Mouse (Mus musculus) lung, embryonic 16.5 days (tissue): Measurements from ENCODE around the gene Gng12. TPM values are rescaled to one million over a fixed set of nuclear protein-coding genes. Genes with fewer than 3 reads are reported as not detected.
"Not testable (repeated sequence)": the region's sequence is repeated elsewhere in the genome, so short reads cannot be mapped to it uniquely, and the experiment has no call there.

Experiments
- ATAC-seq: fragments of 200-750 bp; cut with Nextera tagmentation; 2 replicates; pipeline ENCODE4 v1.8.0; 2017; ENCODE audit warnings: low read depth, mild to moderate bottlenecking, moderate library complexity
- H3K27ac ChIP-seq: fragments of 300-500 bp; sonication (generic); 2 replicates; pipeline ENCODE4 v1.5.1; 2014; ENCODE audit warnings: mild to moderate bottlenecking, control low read depth, low read length
- H3K27me3 ChIP-seq: fragments of 300-500 bp; sonication (generic); 2 replicates; pipeline ENCODE4 v1.6.1; 2014; ENCODE audit warnings: low read depth, low read length, mixed read lengths; ENCODE audit not compliant: control insufficient read depth, insufficient read depth
- H3K36me3 ChIP-seq: fragments of 300-500 bp; sonication (generic); 2 replicates; pipeline ENCODE4 v1.6.1; 2014; ENCODE audit warnings: low read length; ENCODE audit not compliant: control insufficient read depth, insufficient read depth
- H3K4me1 ChIP-seq: fragments of 300-500 bp; sonication (generic); replicated peaks from 2 replicates; pipeline ENCODE4 v1.6.1; 2014; ENCODE audit warnings: low read length, mixed read lengths; ENCODE audit not compliant: control insufficient read depth, insufficient read depth
- H3K4me2 ChIP-seq: fragments of 300-500 bp; sonication (generic); 2 replicates; pipeline ENCODE4 v1.6.1; 2014; ENCODE audit warnings: low read depth, low read length, control low read depth
- H3K4me3 ChIP-seq: fragments of 300-500 bp; sonication (generic); 2 replicates; pipeline ENCODE4 v1.5.1; 2014; ENCODE audit warnings: mild to moderate bottlenecking, low read length, control low read depth
- H3K9ac ChIP-seq: fragments of 300-500 bp; sonication (generic); 2 replicates; pipeline ENCODE4 v1.6.1; 2014; ENCODE audit warnings: low read length, control low read depth
- H3K9me3 ChIP-seq: fragments of 300-500 bp; sonication (generic); 2 replicates; pipeline ENCODE4 v1.6.1; 2016; ENCODE audit warnings: low read length; ENCODE audit not compliant: control insufficient read depth
- WGBS: fragments of 180-500 bp; shearing (Covaris S2); extraction: QIAGEN DNeasy Blood & Tissue Kit; methylation state at CpG from one replicate; pipeline ENCODE4 v1.1.7; 2014; 5-methylcytosine and 5-hydroxymethylcytosine counted together
- polyA plus RNA-seq: library from polyadenylated mRNA; unstranded; fragments of >200 nt; fragmentation: Nextera tagmentation; extraction: Ambion mirVana; gene quantifications from 2 replicates; pipeline ENCODE4 v1.2.1, GENCODE M21; 2015

The Gng12 gene
- polyA plus RNA-seq, 1 experiment from 2014 or later = 96.4 TPM

- Histone ChIP-seq H3K9ac (no peak overlapping the region), H3K4me3 (no peak overlapping the region), H3K36me3 (no peaks in the 10 kb centered on the region), H3K27ac (no peak overlapping the region), H3K27me3 (no peaks in the 10 kb centered on the region), H3K4me2 (no peak overlapping the region), H3K4me1 (peaks cover 9% of the 10 kb centered on the region), H3K9me3 (no peaks in the 10 kb centered on the region)
- WGBS = 25% methylated on average over 2 of the region's 2 CpGs
- ATAC-seq = peak; percentile 70
These were observed 66.4 kb downstream of the Gng12 start for GRCm38 (mm10) chr6:66962582-66963043.

- H3K27me3 ChIP-seq = no peaks in the 10 kb centered on the region
- no peaks in the 10 kb centered on the region for H3K36me3 ChIP-seq
- no peak for ATAC-seq
- H3K4me2 ChIP-seq = no peak overlapping the region
- no peak overlapping the region for H3K9ac ChIP-seq
- no peak overlapping the region for H3K27ac ChIP-seq
- H3K4me1 ChIP-seq = peaks cover 13% of the 10 kb centered on the region
- no peaks in the 10 kb centered on the region for H3K9me3 ChIP-seq
- 88% methylated on average over 1 of the region's 1 CpGs for WGBS
- no peak overlapping the region for H3K4me3 ChIP-seq
These were observed 66.9 kb downstream of the Gng12 start for GRCm38 (mm10) chr6:66963068-66963467.

DNA sequence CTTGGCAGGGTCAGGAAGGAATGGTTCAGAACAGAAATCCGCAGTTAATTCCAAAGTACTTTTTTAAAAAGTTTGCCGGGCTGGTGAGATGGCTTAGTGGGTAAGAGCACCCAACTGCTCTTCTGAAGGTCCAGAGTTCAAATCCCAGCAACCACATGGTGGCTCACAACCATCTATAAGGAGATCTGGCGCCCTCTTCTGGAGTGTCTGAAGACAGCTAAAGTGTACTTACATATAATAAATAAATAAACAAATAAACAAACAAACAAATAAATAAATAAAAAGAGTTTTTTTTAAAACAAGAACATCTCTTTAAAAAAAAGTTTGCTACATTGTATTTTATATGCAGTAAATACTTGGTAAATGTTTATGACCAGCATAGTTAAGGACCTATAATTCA is 67.5 kb downstream of the Gng12 start:
- not testable (repeated sequence) for H3K9ac ChIP-seq, H3K4me2 ChIP-seq, H3K36me3 ChIP-seq, ATAC-seq, H3K27ac ChIP-seq, H3K27me3 ChIP-seq, H3K4me3 ChIP-seq, H3K9me3 ChIP-seq
- peaks cover 13% of the 10 kb centered on the region for H3K4me1 ChIP-seq
- WGBS = 68% methylated on average over 3 of the region's 3 CpGs

- peaks cover 13% of the 10 kb centered on the region for H3K4me1 ChIP-seq
- H3K4me2 ChIP-seq = no peak overlapping the region
- 65% methylated on average over 4 of the region's 4 CpGs for WGBS
- ATAC-seq = peak; percentile 42
- H3K9ac ChIP-seq = no peak overlapping the region
- H3K9me3 ChIP-seq = no peaks in the 10 kb centered on the region
- H3K36me3 ChIP-seq = no peaks in the 10 kb centered on the region
- H3K4me3 ChIP-seq = no peak overlapping the region
- H3K27me3 ChIP-seq = no peaks in the 10 kb centered on the region
- H3K27ac ChIP-seq = no peak overlapping the region
These were observed 68.0 kb downstream of the Gng12 start for GRCm38 (mm10) chr6:66964222-66964621.

DNA sequence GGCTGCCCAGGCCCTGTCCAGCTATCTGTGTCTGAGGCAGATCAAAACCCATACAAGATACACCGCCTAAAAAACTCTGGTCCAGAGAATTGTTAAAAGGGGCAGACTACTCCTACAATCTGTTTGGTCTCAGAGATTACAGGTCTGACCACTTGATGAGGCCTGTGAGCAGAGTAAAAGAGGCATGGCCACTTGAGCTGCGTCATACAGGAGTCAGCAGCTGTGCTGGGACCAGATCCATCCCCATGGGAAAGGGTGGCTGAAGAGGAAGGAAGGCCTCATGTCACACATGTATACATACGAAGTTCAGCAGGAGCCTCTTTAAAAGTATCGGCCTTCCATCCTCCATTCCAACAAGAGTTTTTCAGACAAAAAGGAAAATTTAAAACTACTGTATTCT is 69.0 kb downstream of the Gng12 start:
- Histone ChIP-seq H3K9ac (no peak overlapping the region), H3K4me3 (no peak overlapping the region), H3K9me3 (no peaks in the 10 kb centered on the region), H3K36me3 (no peaks in the 10 kb centered on the region), H3K4me1 (peaks cover 13% of the 10 kb centered on the region), H3K27ac (no peak overlapping the region), H3K4me2 (no peak overlapping the region), H3K27me3 (no peaks in the 10 kb centered on the region)
- ATAC-seq = no peak
- WGBS = 44% methylated on average over 4 of the region's 4 CpGs

DNA sequence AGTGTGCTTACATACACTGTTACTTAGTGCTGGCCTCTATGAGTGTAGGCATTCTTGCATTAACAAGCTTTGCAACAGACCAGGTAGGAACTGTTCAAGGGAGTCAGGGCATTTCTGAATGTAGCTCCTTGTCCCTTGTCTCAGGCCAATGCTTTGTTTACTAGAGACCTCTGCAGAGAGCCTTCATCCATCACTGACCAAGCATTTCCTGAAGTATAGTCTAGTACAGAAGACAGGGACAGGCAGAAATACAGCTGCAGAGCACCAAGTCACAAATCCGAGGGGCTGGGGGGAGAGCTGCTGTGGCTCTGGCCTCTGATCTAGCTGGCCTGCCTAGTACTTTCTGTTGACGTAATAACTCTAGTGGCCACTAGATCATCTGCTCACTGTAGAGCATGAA is 71.6 kb downstream of the Gng12 start:
- peaks cover 14% of the 10 kb centered on the region for H3K4me1 ChIP-seq
- no peaks in the 10 kb centered on the region for H3K9me3 ChIP-seq
- H3K27me3 ChIP-seq = no peaks in the 10 kb centered on the region
- no peak overlapping the region for H3K9ac ChIP-seq
- ATAC-seq = peak; percentile 34; the same call in 1 of the 2 replicates
- H3K4me3 ChIP-seq = no peak overlapping the region
- H3K36me3 ChIP-seq = no peaks in the 10 kb centered on the region
- H3K4me2 ChIP-seq = no peak overlapping the region
- H3K27ac ChIP-seq = no peak overlapping the region
- 28% methylated on average over 2 of the region's 2 CpGs for WGBS

GRCm38 (mm10) chr6:66969446-66969845 is 73.2 kb downstream of the Gng12 start:
- Histone ChIP-seq H3K4me1 (peaks cover 18% of the 10 kb centered on the region), H3K27ac (no peak overlapping the region), H3K27me3 (no peaks in the 10 kb centered on the region), H3K9ac (no peak overlapping the region), H3K9me3 (no peaks in the 10 kb centered on the region), H3K36me3 (no peaks in the 10 kb centered on the region), H3K4me2 (no peak overlapping the region), H3K4me3 (no peak overlapping the region)
- no peak for ATAC-seq
- 69% methylated on average over 3 of the region's 3 CpGs for WGBS

- H3K27ac ChIP-seq = no peak overlapping the region
- ATAC-seq = no peak
- H3K36me3 ChIP-seq = no peaks in the 10 kb centered on the region
- no peaks in the 10 kb centered on the region for H3K9me3 ChIP-seq
- no peak overlapping the region for H3K4me2 ChIP-seq
- H3K4me1 ChIP-seq = peaks cover 12% of the 10 kb centered on the region; the same call in 1 of the 2 replicates
- WGBS = 63% methylated on average over 8 of the region's 8 CpGs
- H3K4me3 ChIP-seq = no peak overlapping the region
- no peak overlapping the region for H3K9ac ChIP-seq
- H3K27me3 ChIP-seq = no peaks in the 10 kb centered on the region
These were observed 76.1 kb downstream of the Gng12 start for GRCm38 (mm10) chr6:66972300-66972699.

DNA sequence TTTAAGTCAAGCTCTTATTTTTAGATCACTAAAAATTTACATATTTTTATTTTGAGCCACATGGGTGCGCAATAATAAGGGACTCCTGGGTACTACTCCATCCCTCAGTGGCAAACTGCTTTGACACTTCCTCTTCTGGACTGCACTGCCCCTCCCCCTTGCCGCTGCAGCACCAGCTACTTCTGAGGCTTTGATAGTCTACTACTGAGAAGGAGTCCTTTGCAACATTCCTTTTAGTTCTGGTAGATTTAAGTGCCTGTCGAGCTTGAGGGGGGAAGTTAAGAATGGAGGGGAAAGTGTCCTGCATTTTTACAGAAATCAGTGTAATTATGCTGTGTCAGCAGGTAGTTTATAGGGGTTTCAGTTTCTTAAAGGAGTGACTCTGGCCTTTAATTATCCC is 77.0 kb downstream of the Gng12 start:
- 22% methylated on average over 3 of the region's 3 CpGs for WGBS
- Histone ChIP-seq H3K9ac (no peak overlapping the region), H3K4me1 (peaks cover 7% of the 10 kb centered on the region; the same call in 1 of the 2 replicates), H3K4me3 (no peak overlapping the region), H3K4me2 (no peak overlapping the region), H3K9me3 (no peaks in the 10 kb centered on the region), H3K27me3 (no peaks in the 10 kb centered on the region), H3K27ac (no peak overlapping the region), H3K36me3 (no peaks in the 10 kb centered on the region)
- ATAC-seq = peak; percentile 75; the same call in 1 of the 2 replicates

- peaks cover 7% of the 10 kb centered on the region; the same call in 1 of the 2 replicates for H3K4me1 ChIP-seq
- no peak for ATAC-seq
These were observed 79.3 kb downstream of the Gng12 start for GRCm38 (mm10) chr6:66975522-66975921.

More at GRCm38 (mm10) chr6:66975522-66975921, 79.3 kb downstream of the Gng12 start:
- no peaks in the 10 kb centered on the region for H3K27me3 ChIP-seq
- no peak overlapping the region for H3K9ac ChIP-seq
- H3K4me3 ChIP-seq = no peak overlapping the region
- no peaks in the 10 kb centered on the region for H3K9me3 ChIP-seq
- WGBS = 77% methylated on average over 4 of the region's 4 CpGs
- no peaks in the 10 kb centered on the region for H3K36me3 ChIP-seq
- H3K27ac ChIP-seq = no peak overlapping the region
- H3K4me2 ChIP-seq = no peak overlapping the region
